ENCODE assay signal across 21 mouse cellular contexts in genomic region chr16:44604021-44604616, GRCm38 (mm10). TPM values are rescaled to one million over a fixed set of nuclear protein-coding genes. Genes with fewer than 3 reads are reported as not detected.
A peak's percentile ranks its signal among the peaks of the same experiment; 100 is the strongest.
DNase-seq lines count a peak whose midpoint lies in the region; ATAC-seq and TF ChIP-seq lines count a peak whose summit lies in the region.
"Had no signal": no experiment of that assay in that cellular context is flagged by ENCODE, and none has a peak within 500 bp of the region (broad histone marks: within the 10 kb centered on the region; RNA-seq: fewer than 3 reads in every experiment).

No protein-coding gene starts in this region.

- no peak for ATAC-seq in hindbrain, embryonic 14.5 days (ENCODE audit: low FRiP score)
- peak; percentile 67 for ATAC-seq in lung, embryonic 15.5 days (ENCODE audit: borderline replicate concordance, extremely low read depth, low FRiP score, low TSS enrichment)
- ATAC-seq in granulocyte monocyte progenitor cell, adult 5-6 weeks (replicated peaks; ENCODE audit: poor library complexity, severe bottlenecking), result peak; percentile 99
- ATAC-seq in megakaryocyte progenitor cell, adult 5-6 weeks (replicated peaks; ENCODE audit: poor library complexity), result peak; percentile 96
- no peak for ATAC-seq in CD4-positive, CD25-positive, alpha-beta regulatory T cell, adult 4 months
- ATAC-seq: hindbrain, postnatal 0 days; liver, postnatal 0 days had no signal

- no peaks in the 10 kb centered on the region for H3K27me3 ChIP-seq in hindbrain, embryonic 10.5 days (ENCODE audit: insufficient read depth, poor library complexity, severe bottlenecking)
- no peaks in the 10 kb centered on the region for H3K27me3 ChIP-seq in hindbrain, embryonic 14.5 days (ENCODE audit: control insufficient read depth, insufficient read depth, low read length)
- no peaks in the 10 kb centered on the region for H3K27me3 ChIP-seq in lung, embryonic 15.5 days
- H3K27me3 ChIP-seq: embryonic facial prominence, embryonic 12.5 days; stomach, embryonic 15.5 days had no signal

- H3K9ac ChIP-seq in hindbrain, embryonic 14.5 days, result no peak overlapping the region
- no peak overlapping the region for H3K9ac ChIP-seq in lung, embryonic 15.5 days
- H3K9ac ChIP-seq: embryonic facial prominence, embryonic 12.5 days; liver, postnatal 0 days; stomach, embryonic 15.5 days had no signal

- H3K27ac ChIP-seq in hindbrain, embryonic 10.5 days, result 0 out of 2 replicates have a peak overlapping the region, but pooled peaks have one; percentile 23
- no peak overlapping the region for H3K27ac ChIP-seq in hindbrain, embryonic 14.5 days
- H3K27ac ChIP-seq in lung, embryonic 15.5 days, result peak overlapping the region; percentile 21; the same call in 1 of the 2 replicates
- H3K27ac ChIP-seq: embryonic facial prominence, embryonic 12.5 days; hindbrain, postnatal 0 days; stomach, embryonic 15.5 days had no signal

- no peaks in the 10 kb centered on the region for H3K9me3 ChIP-seq in hindbrain, embryonic 10.5 days
- no peaks in the 10 kb centered on the region for H3K9me3 ChIP-seq in hindbrain, embryonic 14.5 days (ENCODE audit: control insufficient read depth, low read length)
- no peaks in the 10 kb centered on the region for H3K9me3 ChIP-seq in lung, embryonic 15.5 days
- H3K9me3 ChIP-seq: embryonic facial prominence, embryonic 12.5 days; stomach, embryonic 15.5 days had no signal

- peaks cover 35% of the 10 kb centered on the region for H3K4me1 ChIP-seq in hindbrain, embryonic 10.5 days (replicated peaks)
- peaks cover 10% of the 10 kb centered on the region for H3K4me1 ChIP-seq in hindbrain, embryonic 14.5 days (replicated peaks; ENCODE audit: control insufficient read depth, insufficient read depth, low read length)
- H3K4me1 ChIP-seq in lung, embryonic 15.5 days, result peaks cover 26% of the 10 kb centered on the region
- no peaks in the 10 kb centered on the region for H3K4me1 ChIP-seq in lung, adult 2 months (ENCODE audit: control insufficient read depth, insufficient read depth, low read length)

- no peak for TF ChIP-seq POLR2A in lung, adult 2 months (IDR thresholded peaks at IDR 0.05; ENCODE audit: borderline replicate concordance, extremely low read depth, low read depth, low read length)

- no peak overlapping the region for H3K4me2 ChIP-seq in hindbrain, embryonic 14.5 days (replicated peaks)
- no peak overlapping the region for H3K4me2 ChIP-seq in lung, embryonic 15.5 days
- H3K4me2 ChIP-seq: embryonic facial prominence, embryonic 12.5 days; heart, embryonic 11.5 days; stomach, embryonic 15.5 days had no signal

- WGBS in hindbrain, embryonic 10.5 days, result 79% methylated on average over 9 of the region's 9 CpGs
- WGBS in hindbrain, embryonic 14.5 days, result 70% methylated on average over 9 of the region's 9 CpGs
- WGBS in lung, embryonic 15.5 days, result 37% methylated on average over 9 of the region's 9 CpGs
- 49% methylated on average over 9 of the region's 9 CpGs for WGBS in lung, adult 2 months

- DNase-seq in hindbrain, embryonic 10.5 days (ENCODE audit: low spot score), result no peak
- no peak for DNase-seq in hindbrain, embryonic 14.5 days (ENCODE audit: low spot score)
- DNase-seq in lung, adult 2 months, result no peak
- no peak for DNase-seq in gastrocnemius, adult 8-10 months (ENCODE audit: low spot score in 2 of 2)
- DNase-seq: adrenal gland, postnatal 10 days; cerebellum, adult 18-20 months; gastrocnemius, postnatal 25 days; heart, postnatal 14 days; liver; liver, postnatal 0 days; midbrain, embryonic 14.5 days; spleen, adult 18-20 months; thymus, adult 2 months had no signal

- TF ChIP-seq CTCF in lung, adult 2 months (IDR thresholded peaks at IDR 0.05; ENCODE audit: insufficient read depth, low read length), result no peak

- no peak overlapping the region for H3K4me3 ChIP-seq in hindbrain, embryonic 10.5 days
- H3K4me3 ChIP-seq in hindbrain, embryonic 14.5 days (replicated peaks; ENCODE audit: low read length), result no peak overlapping the region
- H3K4me3 ChIP-seq in lung, embryonic 15.5 days, result no peak overlapping the region
- H3K4me3 ChIP-seq in lung, adult 2 months (replicated peaks; ENCODE audit: extremely low read depth, low read depth, low read length), result no peak overlapping the region
- H3K4me3 ChIP-seq: embryonic facial prominence, embryonic 12.5 days; stomach, embryonic 15.5 days had no signal

- no peaks in the 10 kb centered on the region for H3K36me3 ChIP-seq in hindbrain, embryonic 10.5 days
- H3K36me3 ChIP-seq in hindbrain, embryonic 14.5 days (replicated peaks; ENCODE audit: control insufficient read depth, insufficient read depth), result no peaks in the 10 kb centered on the region
- no peaks in the 10 kb centered on the region for H3K36me3 ChIP-seq in lung, embryonic 15.5 days
- H3K36me3 ChIP-seq: embryonic facial prominence, embryonic 12.5 days; stomach, embryonic 15.5 days had no signal

RNA-seq across cellular contexts. Expression of gene Boc, which starts 45.4 kb away (rescaled TPM):
- 36.0 and 43.9 TPM in 2 replicates for polyA plus RNA-seq in hindbrain, embryonic 10.5 days (2016; fragmentation: Nextera tagmentation; extraction: Ambion mirVana)
- 10.1 and 11.8 TPM in 2 replicates for polyA plus RNA-seq in hindbrain, embryonic 14.5 days (2014; fragmentation: Nextera tagmentation; extraction: Ambion mirVana)
- polyA plus RNA-seq in lung, embryonic 15.5 days (2015; fragmentation: Nextera tagmentation; extraction: Ambion mirVana), result 29.2 and 29.9 TPM in 2 replicates
- polyA plus RNA-seq in lung, adult 2 months (2012; rRNA removed), result 22.2 and 23.4 TPM in 2 replicates
- 0.30 TPM in 1 of 2 replicates, not detected in the other for total RNA-seq in granulocyte monocyte progenitor cell, adult 5-6 weeks (2014; fragmentation: Nextera tagmentation)
- 0.05 and 0.47 TPM in 2 replicates for total RNA-seq in granulocyte monocyte progenitor cell, adult 5-6 weeks (2017)
- 0.07 and 0.17 TPM in 2 replicates for total RNA-seq in megakaryocyte progenitor cell, adult 5-6 weeks (2015)
- 0.08 and 0.30 TPM in 2 replicates for total RNA-seq in megakaryocyte progenitor cell, adult 5-6 weeks (2017)
- total RNA-seq in gastrocnemius, adult 8-10 months (2022), result 1 to 10 TPM; 1.8 to 3.0 (median 2.3) TPM
- polyA plus RNA-seq in CD4-positive, CD25-positive, alpha-beta regulatory T cell, adult 4 months (2017; shearing (Covaris generic)), result under 1 TPM in 1 of 2 experiments, not detected in 1; 0.79 TPM

Comparison
In these comparisons a context has a peak if more than half of its experiments do, and no peak if none do; other contexts are left out.
1. ATAC-seq: peak in lung, embryonic 15.5 days (single experiment), granulocyte monocyte progenitor cell, adult 5-6 weeks (single experiment) and megakaryocyte progenitor cell, adult 5-6 weeks (single experiment); none in hindbrain, embryonic 14.5 days (single experiment) and CD4-positive, CD25-positive, alpha-beta regulatory T cell, adult 4 months (single experiment).